Mouse (Mus musculus): ENCODE measurements around the gene Xylt1. TPM values are rescaled to one million over a fixed set of nuclear protein-coding genes. Genes with fewer than 3 reads are reported as not detected.
A peak's percentile ranks its signal among the peaks of the same experiment; 100 is the strongest.

The Xylt1 gene
- total RNA-seq, 1 experiment from 2014 or later, result 30.0 TPM

DNA sequence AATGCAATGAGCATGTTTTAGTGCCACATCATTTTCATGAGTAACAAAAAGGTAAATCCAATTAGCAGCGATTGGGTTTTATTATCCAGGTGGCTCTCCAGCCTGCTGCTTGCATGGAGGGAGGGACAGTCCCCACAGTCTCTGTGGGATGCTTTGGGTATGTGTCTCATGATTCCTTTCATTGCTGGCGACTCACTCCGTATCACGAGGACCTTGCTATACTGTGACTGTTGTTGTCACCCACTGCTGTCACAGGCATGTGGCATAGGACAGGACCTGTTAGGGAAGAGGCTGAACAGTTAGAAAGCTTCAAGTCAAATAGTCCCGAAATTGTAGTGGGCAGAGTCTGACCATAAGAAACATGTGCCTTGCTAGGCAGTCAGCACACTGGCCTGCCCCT, 234.1 kb downstream of the Xylt1 start:
- no peak for ATAC-seq (replicated peaks; ENCODE audit: insufficient number of reproducible peaks, low FRiP score, low TSS enrichment, poor library complexity, severe bottlenecking)

DNA sequence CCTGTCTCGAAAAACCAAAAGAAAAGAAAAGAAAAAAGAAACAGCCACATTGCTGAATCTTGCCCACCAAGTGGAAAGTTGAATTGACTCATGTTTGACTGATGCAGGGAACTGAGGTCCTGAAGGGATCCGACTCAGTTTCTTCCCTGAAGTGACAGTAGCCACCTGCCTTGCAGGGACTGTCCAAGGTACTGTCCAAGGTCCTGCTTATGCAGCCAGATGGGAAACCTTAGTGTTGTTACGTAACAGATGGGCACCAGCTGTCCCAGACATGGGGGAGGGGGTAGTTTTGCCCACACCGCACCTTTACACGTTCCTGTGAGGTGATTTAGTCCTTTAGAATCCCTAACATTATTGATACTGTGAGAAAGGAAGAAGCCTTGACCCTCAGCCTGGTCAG, 235.5 kb downstream of the Xylt1 start:
- ATAC-seq (replicated peaks; ENCODE audit: insufficient number of reproducible peaks, low FRiP score, low TSS enrichment, poor library complexity, severe bottlenecking), result no peak

DNA sequence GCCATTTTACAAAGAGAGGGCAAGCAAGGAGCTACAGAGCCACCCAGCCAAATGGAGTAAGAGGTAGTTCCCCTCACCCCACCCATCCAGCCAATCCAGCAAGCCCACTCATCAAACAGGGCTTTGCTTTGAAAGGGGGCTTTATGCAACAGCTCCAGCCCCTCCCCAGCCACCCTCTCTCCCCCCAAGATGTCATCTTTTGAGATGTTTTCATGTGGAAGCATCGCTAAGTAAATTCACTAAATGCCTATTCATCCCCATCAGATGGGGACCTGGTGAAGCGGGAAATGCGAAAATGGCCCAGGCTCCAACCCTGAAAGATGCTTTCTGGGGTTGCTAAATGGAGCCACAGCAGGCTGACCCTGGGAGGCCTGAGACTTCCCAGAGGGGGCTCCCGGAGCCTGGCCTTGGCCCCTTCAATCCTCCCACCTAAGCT, 238.0 kb downstream of the Xylt1 start:
- no peak for ATAC-seq (replicated peaks; ENCODE audit: insufficient number of reproducible peaks, low FRiP score, low TSS enrichment, poor library complexity, severe bottlenecking)

DNA sequence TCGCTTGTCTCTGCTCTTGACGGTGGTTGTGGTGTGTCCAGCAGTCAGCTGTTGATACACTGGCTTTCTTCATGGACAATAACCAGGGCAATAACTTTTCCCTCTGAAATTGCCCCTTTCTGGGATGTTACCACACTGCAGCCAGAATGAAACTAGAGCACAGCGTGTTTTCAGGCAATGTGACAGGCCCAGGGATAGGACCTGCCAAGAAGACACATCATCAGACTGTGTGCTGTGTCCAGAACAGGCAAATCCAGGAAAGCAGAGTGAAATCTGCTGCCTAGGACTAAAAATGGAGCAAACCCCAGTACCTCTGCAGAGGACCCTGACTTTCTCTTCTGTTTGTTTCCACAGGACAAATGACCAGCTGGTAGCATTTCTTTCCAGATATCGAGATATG, 240.8 kb downstream of the Xylt1 start:
- ATAC-seq (replicated peaks; ENCODE audit: insufficient number of reproducible peaks, low FRiP score, low TSS enrichment, poor library complexity, severe bottlenecking), result no peak

DNA sequence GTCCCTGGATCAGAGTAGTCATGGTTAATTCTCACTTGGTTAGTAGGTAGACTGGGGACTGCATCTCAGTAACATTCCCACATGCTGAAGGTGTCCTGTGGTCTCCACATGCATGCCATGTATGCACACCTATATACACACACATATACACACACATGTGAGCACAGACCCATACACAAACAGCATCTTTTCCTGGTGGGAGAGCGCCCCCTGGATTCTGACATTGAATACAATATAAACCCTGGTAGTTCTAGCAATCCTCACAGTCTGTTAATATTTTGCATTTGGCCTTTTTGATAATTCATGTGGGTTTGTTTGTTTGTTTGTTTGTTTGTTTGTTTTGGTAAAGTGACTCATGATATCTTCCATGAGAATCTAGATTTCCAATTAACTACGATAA, 242.0 kb downstream of the Xylt1 start:
- no peak for ATAC-seq (replicated peaks; ENCODE audit: insufficient number of reproducible peaks, low FRiP score, low TSS enrichment, poor library complexity, severe bottlenecking)

DNA sequence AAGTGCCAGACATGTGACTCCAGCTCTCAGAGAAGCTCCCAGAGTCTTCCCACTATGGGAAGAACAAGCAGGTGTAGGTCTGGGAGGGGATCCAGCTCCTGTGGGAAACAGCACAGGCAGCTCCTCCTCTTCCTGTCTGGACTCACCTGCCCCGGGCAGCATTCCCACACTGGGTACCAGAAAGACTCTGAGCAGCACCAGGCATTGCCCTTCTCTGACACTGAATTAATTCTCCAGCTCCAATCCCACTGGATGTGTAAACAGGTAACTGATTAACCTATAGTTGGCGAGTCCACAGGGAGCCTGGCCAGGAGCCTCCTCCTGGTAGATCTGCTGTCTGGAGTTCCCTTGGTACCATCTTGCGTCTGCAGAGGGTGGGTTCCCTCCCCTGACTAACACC, 248.0 kb downstream of the Xylt1 start:
- ATAC-seq (replicated peaks; ENCODE audit: insufficient number of reproducible peaks, low FRiP score, low TSS enrichment, poor library complexity, severe bottlenecking), result no peak

DNA sequence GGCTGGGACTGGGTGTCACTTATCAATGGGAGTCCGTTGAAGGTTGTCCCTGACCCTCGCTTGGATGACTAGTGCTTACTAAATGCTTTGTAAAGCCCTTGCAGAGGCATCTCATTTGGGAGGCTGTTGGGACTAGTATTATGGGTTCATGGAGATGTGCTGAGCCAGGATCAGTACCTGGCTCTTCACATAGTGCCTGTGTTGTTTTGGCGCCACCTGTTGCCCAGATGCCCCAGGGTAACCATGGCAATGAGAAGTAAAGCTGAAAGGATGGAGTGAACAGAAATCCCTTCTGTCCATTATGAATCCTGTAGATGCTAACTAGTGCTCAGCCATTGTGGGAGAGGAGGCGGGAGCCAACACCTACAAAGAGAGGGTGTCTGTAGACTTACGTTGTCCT, 249.9 kb downstream of the Xylt1 start:
- ATAC-seq (replicated peaks; ENCODE audit: insufficient number of reproducible peaks, low FRiP score, low TSS enrichment, poor library complexity, severe bottlenecking), result peak; percentile 23; the same call in 1 of the 2 replicates

DNA sequence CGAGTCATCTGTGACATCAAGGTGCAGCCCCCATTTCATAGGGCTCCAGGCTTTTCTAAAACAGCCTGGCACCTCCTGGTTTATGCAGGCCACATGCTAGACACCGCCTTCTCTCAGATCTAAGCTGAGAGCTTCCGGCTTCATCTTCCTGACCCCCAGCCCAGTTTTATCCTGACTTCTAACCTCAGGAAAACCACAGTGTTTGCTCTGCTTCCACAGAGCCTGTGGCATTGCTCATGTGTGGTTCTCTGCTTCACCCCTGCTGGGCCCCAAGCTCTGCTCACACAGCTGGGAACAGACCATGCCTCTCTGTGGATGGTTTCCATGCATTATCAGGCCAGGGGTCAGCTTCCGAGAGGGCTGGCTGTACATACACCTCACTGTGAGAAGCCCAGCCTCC, 254.8 kb downstream of the Xylt1 start:
- no peak for ATAC-seq (replicated peaks; ENCODE audit: insufficient number of reproducible peaks, low FRiP score, low TSS enrichment, poor library complexity, severe bottlenecking)

DNA sequence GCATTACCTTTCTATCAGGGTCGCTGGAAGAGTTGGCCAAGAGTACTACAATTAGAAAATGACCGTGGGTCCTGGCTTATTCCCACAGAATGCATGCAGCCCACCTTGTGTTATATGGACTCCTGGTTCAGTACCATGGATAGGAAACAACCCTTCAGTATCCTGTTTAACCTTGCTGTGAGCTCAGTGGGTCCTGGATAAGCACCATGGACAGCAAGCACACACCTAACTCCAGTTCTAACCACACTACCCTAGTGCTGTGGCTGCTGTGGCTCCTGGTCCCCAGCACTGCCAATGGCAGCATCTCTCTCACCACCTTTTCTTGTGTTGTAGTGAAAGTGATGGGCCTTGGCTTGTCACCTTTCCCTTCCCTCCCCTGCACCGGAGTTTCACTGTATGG, 255.9 kb downstream of the Xylt1 start:
- ATAC-seq (replicated peaks; ENCODE audit: insufficient number of reproducible peaks, low FRiP score, low TSS enrichment, poor library complexity, severe bottlenecking), result no peak

DNA sequence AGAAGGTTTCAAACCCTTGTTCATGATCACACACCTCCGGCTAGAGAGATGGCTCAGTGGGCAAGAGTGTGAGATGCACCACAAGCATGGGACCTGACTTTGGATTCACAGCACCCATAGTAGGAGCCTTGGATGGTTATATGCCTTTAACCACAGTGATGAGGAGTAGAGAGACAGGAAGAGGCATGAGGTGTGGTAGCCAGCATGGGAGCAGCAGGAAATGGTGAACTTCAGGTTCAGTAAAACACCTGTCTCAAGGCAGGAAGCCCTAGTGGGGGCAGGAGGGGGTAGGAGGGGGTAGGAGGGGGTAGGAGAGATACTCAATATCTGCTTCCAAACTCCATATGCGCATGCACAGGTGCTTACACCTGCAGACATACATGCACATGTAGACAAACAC, 257.2 kb downstream of the Xylt1 start:
- ATAC-seq (replicated peaks; ENCODE audit: insufficient number of reproducible peaks, low FRiP score, low TSS enrichment, poor library complexity, severe bottlenecking), result no peak

DNA sequence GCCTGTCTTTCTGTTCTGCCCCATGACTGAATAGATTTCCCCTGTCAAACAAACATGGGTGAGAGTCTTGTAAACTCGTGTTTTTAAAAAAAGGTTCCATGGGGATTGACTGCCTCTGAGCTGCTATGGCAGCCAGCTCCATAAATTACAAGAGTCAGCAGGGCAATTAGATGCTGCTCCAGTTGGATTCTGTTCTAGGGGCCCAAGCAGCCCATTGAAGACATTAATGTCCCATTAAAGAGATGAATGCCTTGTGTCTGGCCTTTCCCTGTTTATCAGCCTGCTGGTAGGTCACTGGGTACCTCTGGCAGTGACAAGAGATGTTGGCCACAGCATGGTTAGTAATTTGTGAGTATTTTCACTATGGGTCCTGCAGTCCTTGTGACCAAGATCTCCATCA, 271.9 kb downstream of the Xylt1 start:
- ATAC-seq (replicated peaks; ENCODE audit: insufficient number of reproducible peaks, low FRiP score, low TSS enrichment, poor library complexity, severe bottlenecking), result no peak

DNA sequence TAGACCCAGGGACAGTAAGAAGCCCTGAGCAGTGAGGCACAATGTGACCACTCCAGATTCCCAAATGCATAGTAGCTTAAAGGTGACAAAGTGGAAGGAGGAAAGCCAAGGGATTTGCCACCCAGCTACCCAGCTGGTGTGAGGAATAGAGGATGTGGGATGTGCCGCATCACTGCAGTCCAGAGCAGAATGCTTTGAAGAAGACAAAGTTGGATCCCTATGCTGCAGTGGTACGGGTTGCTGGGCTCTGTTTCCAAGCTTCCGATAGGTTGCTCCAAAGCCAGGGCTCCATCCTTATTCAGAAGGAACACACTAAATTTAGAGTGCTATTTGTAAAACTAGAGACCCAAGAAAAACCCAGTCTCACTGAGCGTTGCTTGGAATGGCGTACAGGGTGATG, 275.0 kb downstream of the Xylt1 start:
- no peak for ATAC-seq (replicated peaks; ENCODE audit: insufficient number of reproducible peaks, low FRiP score, low TSS enrichment, poor library complexity, severe bottlenecking)

DNA sequence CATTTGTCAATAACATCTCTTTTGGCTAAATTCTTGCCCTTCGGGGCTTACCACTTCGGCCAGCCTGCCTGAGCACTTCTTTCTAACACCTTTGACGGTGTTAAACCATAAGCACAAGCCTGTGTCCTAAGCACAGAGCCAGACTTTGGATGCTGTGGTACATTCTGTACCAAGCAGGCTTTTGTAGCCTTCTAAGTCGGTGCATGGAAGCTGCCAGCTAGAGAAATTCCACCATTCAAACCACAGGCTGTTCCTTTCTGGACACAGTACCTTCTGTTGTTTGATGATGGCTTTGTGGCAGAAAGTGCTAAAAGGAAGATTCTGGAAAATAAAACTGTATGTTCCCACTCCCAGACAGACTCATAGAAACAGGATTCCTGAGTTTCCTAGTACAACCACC, 277.4 kb downstream of the Xylt1 start:
- ATAC-seq (replicated peaks; ENCODE audit: insufficient number of reproducible peaks, low FRiP score, low TSS enrichment, poor library complexity, severe bottlenecking), result no peak

DNA sequence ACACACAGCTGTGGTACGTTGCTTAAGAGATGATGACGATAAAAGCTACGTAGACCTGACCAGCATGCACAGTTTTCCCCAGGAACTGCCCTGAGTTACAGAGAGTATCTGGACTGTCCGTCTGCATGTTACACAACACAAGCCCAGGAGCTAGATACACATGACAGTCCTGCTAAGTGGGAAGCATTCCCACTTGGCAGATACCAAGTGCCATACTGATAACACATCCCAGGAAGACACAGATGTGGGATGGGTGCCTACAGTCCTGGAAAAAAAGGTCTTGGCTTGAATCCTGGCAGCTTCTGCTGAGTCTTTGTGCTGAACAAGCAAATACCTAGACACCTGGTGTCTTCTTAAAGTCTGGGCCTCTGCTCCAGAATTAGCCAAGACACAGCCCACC, 278.0 kb downstream of the Xylt1 start:
- ATAC-seq (replicated peaks; ENCODE audit: insufficient number of reproducible peaks, low FRiP score, low TSS enrichment, poor library complexity, severe bottlenecking), result no peak

DNA sequence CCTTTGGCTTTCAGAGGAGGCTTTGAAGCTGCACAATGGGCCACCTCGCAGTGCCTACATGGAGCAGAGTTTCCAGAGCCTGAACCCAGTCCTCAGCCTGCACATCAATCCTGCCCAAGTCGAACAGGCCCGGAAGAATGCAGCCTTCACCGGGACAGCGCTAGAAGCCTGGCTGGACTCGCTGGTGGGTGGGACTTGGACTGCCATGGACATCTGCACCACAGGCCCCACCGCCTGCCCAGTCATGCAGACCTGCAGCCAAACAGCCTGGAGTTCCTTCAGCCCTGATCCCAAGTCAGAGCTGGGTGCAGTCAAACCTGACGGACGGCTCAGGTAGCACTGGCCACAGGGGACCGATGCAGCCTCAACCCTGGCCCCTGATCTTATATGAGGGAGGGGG, 286.5 kb downstream of the Xylt1 start:
- no peak for ATAC-seq (replicated peaks; ENCODE audit: insufficient number of reproducible peaks, low FRiP score, low TSS enrichment, poor library complexity, severe bottlenecking)

DNA sequence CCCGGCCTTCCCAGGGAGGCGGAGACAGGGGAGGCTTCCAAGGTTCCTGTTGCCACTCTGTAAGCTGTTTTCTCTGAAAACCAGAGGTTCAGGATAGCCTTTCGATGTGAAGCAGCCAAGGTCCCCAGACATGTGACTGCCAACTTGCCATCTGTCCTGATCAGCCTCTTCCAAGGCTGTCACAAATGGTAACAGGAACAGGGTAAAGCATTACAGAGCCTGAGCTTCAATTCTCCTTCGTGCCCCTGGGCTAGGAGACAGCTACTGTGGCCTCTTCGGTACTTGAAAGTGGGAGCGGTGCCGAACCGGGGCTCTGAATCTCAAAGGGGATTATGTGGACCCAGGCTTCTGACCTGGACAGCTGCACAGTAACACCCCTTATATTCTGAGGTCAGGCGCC, 287.4 kb downstream of the Xylt1 start:
- ATAC-seq (replicated peaks; ENCODE audit: insufficient number of reproducible peaks, low FRiP score, low TSS enrichment, poor library complexity, severe bottlenecking), result no peak

DNA sequence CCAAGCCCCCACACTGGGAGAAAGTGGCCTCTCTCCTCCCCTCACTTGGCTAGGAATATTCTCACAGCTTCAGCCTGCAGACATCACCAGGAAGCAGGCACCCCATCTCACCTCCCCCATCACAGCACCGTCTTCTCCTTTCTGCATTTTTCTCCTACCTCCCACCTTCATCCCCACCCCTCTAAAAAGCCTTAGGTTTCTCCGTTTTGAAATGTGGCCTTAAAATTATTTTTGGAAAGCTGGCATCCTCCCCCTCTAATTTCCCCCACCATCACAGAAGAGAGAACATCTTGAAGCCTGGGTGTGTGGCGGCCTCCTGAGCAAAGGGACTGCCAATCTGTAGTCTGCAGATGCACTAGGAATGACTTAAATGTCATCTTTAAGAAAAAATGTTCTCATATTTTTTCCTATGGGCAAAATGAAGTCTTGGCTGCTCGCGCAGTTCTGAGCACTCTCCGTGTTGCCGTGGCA, 291.4 kb downstream of the Xylt1 start:
- no peak for ATAC-seq (replicated peaks; ENCODE audit: insufficient number of reproducible peaks, low FRiP score, low TSS enrichment, poor library complexity, severe bottlenecking)

DNA sequence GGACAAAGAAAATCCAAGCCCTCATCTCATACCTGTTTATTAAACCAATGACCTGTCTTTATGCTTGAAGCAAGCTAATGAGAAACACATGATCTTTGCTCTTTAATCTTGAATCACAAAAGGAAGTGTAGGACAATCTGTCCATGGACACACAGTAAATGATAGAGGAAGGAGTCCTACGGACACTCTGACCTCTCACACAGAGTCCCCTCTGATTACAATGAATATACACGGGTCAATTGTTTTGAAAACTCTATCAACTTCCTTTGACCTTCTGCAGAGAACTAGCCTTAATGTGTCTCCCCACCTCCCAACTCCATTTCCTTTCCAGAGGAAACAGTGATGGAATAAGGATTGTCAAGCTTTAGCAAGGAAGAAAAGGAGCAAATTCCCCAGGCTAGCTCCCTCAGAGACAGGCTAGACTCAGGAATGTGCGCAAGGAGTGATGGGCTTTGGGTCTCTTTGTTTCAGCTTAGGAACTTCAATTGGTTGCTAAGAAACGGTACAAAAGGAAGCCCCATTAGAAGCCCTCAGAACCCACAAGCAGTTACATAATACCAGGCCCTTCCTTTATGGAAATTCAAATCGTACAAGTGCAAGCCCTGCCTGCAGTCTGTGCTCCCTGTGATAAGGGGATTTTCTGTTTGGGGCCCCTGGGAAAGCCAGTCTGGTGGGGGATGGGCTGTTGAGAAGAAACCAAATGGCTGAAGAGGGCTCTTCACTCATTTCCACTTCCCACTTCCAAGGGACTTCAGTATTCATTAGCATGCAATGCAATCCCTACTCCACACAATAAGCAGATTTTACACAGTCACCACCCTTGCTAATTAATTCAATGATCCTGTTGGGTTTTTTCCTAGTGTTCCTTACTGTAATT, 305.6 kb downstream of the Xylt1 start:
- no peak for ATAC-seq (replicated peaks; ENCODE audit: insufficient number of reproducible peaks, low FRiP score, low TSS enrichment, poor library complexity, severe bottlenecking)

DNA sequence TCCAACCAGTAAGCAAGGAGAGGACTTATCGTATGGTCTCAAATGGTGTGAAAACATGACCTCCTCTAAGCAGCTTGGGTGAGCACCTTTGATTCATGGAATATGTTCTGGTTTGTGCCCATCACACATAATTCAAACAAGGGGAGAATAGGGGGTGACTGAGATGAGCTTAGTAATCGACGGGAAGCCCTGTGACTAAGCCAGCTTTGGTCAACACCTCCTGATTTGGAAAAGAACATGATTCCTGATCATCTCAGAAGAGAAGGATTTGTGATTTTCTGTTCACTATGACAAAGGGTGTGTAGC, 306.2 kb downstream of the Xylt1 start:
- no peak for ATAC-seq (replicated peaks; ENCODE audit: insufficient number of reproducible peaks, low FRiP score, low TSS enrichment, poor library complexity, severe bottlenecking)

DNA sequence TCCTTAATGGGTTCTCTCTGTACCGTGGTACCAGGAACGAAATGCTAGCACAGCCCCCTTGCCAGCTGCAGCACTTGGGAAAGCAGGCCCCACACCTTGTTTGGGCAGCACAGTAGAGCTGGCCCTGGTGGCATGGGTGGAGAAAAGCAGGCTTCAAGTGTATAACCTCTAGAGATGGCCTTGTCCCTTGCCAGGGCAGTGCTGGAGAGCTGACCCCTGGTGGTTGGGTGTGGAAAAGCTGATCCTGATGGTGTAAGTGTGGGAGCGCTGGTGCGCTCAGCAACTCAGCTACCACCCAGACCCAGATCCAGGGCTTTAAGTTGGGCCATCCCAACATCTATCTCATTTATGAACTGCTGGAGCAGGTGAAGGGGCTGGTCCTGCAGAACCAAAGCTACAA, 314.8 kb downstream of the Xylt1 start:
- ATAC-seq (replicated peaks; ENCODE audit: insufficient number of reproducible peaks, low FRiP score, low TSS enrichment, poor library complexity, severe bottlenecking), result no peak

DNA sequence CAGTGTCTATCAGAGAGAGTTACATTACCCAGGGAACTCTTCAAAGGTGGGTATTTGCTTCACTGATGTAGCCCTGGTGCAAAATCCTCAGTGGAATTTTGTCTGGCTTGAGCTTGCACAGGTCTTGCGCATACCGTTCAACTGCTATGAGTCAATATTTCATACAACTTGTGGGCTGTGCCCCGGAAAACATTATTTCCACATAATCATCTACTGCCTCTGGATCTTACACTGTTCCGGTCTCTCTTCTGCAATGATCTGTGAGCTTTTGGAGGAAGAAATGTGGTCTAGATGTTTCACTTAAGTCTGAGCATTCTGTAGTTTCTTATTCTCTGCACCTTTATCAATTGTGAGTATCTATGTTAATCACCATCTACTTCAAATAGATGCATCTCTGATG, 316.9 kb downstream of the Xylt1 start:
- ATAC-seq (replicated peaks; ENCODE audit: insufficient number of reproducible peaks, low FRiP score, low TSS enrichment, poor library complexity, severe bottlenecking), result no peak
